Mouse (Mus musculus) bone marrow, adult 2 months (tissue): ENCODE measurements around the gene Bmp2k. TPM values are rescaled to one million over a fixed set of nuclear protein-coding genes. Genes with fewer than 3 reads are reported as not detected.
"Not testable (repeated sequence)": the region's sequence is repeated elsewhere in the genome, so short reads cannot be mapped to it uniquely, and the experiment has no call there.

Experiments used
- H3K27ac ChIP-seq: fragments of 200-500 bp; 2 replicates; pipeline ENCODE4 v1.5.1; 2012; ENCODE audit warnings: low read depth, mild to moderate bottlenecking, control low read depth, inconsistent platforms, low read length; ENCODE audit not compliant: control insufficient read depth, poor library complexity, insufficient read depth
- H3K4me1 ChIP-seq: fragments of 200-500 bp; 2 replicates; pipeline ENCODE4 v1.6.1; 2011; ENCODE audit warnings: low read length; ENCODE audit not compliant: control insufficient read depth, insufficient read depth
- H3K4me3 ChIP-seq: fragments of 200-500 bp; replicated peaks from 2 replicates; pipeline ENCODE3; 2011; ENCODE audit warnings: mild to moderate bottlenecking, low read depth, low read length, control low read depth; ENCODE audit not compliant: control insufficient read depth
- CTCF ChIP-seq: fragments of 200-500 bp; IDR thresholded peaks from 2 replicates; pipeline ENCODE4 v1.5.1; 2011; ENCODE audit warnings: low read length, control low read depth; ENCODE audit not compliant: control insufficient read depth, insufficient read depth
- POLR2A ChIP-seq: fragments of 200-500 bp; IDR thresholded peaks from 2 replicates; pipeline ENCODE4 v1.6.1; 2011; ENCODE audit warnings: low read depth, mild to moderate bottlenecking, control low read depth, low read length, borderline replicate concordance; ENCODE audit not compliant: control insufficient read depth
- WGBS: fragments of 180-500 bp; shearing (Covaris S2); methylation state at CpG from one replicate; pipeline ENCODE4 v1.1.7; 2018; 5-methylcytosine and 5-hydroxymethylcytosine counted together
- polyA plus RNA-seq: library from polyadenylated mRNA; stranded (reverse); fragments of >200 nt; gene quantifications from 2 replicates; pipeline ENCODE4 v1.2.4, GENCODE M21; 2011; ENCODE audit warnings: low replicate concordance; ENCODE audit not compliant: missing spikeins, insufficient read depth, insufficient read length

The Bmp2k gene
- polyA plus RNA-seq, 1 experiment = 12.0 TPM

DNA sequence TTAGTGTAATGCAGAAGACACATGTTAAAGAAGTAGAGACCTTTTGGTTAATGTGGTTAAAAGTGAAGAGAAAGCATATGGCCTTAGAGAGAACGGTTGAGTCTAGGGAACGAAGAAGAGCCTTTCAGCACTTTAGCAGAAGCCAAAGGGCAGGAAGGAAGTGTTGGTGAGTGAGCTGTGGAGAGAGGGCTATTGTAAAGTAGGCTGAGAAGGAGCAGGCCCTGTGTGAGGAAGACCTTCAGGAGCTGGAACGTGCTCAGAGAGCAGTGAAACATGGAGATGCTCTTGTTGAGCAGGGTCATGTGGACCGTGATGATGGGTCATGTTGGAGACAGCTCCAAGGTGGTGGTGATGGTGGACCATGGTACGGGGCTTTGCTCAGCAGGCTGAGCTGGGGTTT lies 4.8 kb downstream of the Bmp2k start:
- 39% methylated on average over 5 of the region's 5 CpGs for WGBS
- TF ChIP-seq POLR2A (no peak), CTCF (no peak)
- H3K4me3 ChIP-seq = peak overlapping the region; percentile 1
- no peak overlapping the region for H3K27ac ChIP-seq
- peaks cover 9% of the 10 kb centered on the region for H3K4me1 ChIP-seq

DNA sequence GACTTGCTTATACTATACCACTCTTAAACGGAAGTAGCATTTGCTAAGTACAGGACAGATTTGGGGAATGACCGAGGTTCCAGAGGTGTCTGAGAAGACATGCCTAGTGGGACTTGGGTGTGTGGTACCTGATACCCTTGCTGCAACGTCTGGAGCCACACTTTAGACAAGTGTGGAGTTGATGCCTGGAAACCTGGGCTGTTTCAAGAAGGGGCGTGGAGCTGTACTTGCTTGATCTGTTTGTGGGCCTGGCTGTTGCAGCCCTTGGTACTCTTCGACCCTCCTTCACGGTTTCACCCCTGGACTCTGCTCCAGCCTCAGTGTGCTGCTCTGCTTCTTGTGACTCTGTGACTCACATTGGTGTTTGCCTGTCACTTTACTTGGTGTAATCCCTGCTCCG lies 5.4 kb downstream of the Bmp2k start:
- 90% methylated on average over 7 of the region's 7 CpGs for WGBS
- TF ChIP-seq POLR2A (no peak), CTCF (no peak)
- H3K4me1 ChIP-seq = peaks cover 11% of the 10 kb centered on the region
- H3K27ac ChIP-seq = no peak overlapping the region
- H3K4me3 ChIP-seq = no peak overlapping the region

DNA sequence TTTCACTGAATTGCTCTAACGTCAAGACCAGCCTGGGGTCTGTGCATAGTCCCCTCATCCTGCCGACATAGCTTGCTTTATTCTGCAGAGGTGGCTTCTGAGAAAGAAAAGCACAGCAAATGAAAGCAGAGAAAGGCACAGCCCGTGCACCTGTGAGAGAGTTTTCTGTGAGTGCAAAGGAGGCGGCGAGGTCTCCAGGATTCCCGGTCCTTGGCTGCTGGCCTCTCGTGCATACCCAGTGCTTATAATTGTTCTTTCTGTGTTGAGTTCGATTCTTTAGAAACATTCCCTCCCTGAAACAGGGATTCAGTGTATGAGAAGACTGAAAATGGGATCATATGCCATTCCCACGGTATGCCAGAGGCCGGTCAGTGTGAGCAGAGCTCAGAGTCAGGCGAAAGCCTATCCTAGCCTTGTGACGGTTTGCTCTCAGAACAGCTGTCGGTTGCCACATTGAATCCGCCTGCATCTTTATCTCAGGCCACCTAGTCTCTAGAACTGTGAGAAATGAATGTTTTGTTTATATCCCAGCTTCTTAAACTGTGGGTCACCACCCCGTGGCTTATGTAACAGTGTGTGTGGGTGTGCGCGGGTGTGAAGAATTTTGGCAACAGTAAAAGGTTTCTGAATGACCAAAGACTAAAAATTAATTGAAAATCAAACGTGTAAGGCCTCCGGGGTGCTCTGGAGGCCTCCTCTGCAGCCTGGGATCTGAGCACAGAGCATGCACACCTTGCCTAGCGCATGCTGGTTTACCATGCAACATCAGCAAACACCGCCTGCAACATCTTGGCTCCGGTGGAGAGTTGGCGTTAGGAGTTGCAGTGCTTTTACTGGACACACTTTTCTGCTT lies 6.9 kb downstream of the Bmp2k start:
- no peak overlapping the region; the same call in 1 of the 2 replicates for H3K27ac ChIP-seq
- 76% methylated on average over 23 of the region's 23 CpGs for WGBS
- peaks cover 12% of the 10 kb centered on the region for H3K4me1 ChIP-seq

DNA sequence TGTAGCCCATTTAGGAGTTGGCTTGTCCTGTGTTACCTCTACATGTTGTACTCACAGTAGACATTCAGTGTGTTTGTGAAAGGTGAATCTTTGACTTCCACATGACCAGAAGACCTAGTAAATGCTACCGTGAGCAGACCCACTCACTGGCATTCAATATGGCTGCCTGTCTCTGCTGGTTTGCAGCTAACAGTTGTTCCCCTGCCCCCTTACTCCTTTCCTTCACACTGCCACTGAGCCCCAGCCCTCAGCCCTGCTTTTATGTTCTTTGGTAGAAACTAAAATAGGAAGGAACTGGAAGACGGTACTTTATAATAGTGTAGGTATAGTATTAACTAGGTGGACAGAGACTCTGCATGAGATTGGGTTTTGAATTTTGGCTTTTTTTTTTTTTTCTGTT lies 8.4 kb downstream of the Bmp2k start:
- no peak for TF ChIP-seq CTCF
- H3K4me3 ChIP-seq = no peak overlapping the region
- 69% methylated on average over 2 of the region's 2 CpGs for WGBS
- H3K4me1 ChIP-seq = peaks cover 10% of the 10 kb centered on the region
- no peak overlapping the region for H3K27ac ChIP-seq

More for the DNA sequence above, 6.9 kb downstream of the Bmp2k start:
- TF ChIP-seq CTCF = no peak
- TF ChIP-seq POLR2A = no peak
- H3K4me3 ChIP-seq = no peak overlapping the region

DNA sequence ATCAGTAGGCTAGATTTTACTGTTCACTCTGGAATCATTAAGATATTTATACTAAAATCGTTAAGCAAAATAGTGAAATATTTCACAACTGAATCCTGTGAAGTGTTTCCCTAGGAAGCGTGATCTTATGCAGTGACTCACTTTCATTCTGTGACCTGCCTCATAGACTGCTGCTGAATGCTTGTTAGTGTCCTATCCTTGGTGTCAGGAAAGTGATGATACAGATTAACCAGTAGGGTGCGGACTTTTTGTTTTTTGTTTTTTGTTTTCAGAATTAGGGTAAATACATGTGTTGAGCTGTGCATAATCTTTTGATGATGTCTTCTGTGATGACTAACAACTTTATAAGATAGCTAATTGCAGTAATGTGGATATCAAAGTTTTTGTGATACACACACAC lies 9.4 kb downstream of the Bmp2k start:
- Histone ChIP-seq H3K27ac (no peak overlapping the region), H3K4me3 (no peak overlapping the region), H3K4me1 (peaks cover 9% of the 10 kb centered on the region)
- TF ChIP-seq POLR2A = no peak
- no peak for TF ChIP-seq CTCF
- 57% methylated on average over 3 of the region's 3 CpGs for WGBS

DNA sequence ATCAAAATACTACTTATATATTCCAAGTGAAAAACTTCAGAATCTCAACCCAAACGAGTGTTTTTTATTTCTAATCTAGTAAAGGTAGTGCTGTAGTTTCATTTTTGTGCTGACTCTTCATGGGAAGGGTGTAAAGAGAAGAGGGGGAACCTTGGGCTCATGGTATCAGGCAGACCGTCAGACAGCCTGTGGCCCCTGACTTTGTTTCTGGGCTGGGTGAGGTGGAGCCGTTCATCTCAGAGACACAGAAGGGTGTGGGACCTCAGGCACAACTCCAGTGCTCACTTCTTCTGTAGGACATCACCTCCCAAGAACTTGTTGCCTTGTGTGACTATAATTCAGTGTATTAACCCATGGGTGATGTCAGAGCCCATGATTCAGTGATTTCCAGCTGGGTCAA lies 10.0 kb downstream of the Bmp2k start:
- H3K4me3 ChIP-seq = no peak overlapping the region
- peaks cover 6% of the 10 kb centered on the region for H3K4me1 ChIP-seq
- no peak overlapping the region for H3K27ac ChIP-seq
- TF ChIP-seq POLR2A = no peak
- TF ChIP-seq CTCF = no peak
- 51% methylated on average over 3 of the region's 3 CpGs for WGBS

DNA sequence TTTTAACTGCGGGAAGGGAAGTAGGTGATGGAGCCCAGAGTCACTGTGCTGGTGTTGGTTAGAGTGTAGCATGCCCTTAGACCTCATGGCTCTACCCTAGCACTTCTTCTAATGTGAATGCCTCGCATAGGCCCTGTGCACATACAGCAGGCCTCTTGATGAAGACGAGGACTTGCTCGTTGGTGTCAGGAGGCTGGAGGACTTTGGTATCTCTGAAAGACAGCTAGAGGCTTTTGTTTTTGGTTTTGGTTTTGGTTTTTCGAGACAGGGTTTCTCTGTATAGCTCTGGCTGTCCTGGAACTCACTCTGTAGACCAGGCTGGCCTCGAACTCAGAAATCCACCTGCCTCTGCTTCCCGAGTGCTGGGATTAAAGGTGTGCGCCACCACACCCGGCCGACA lies 11.7 kb downstream of the Bmp2k start:
- H3K27ac ChIP-seq, H3K4me1 ChIP-seq: not testable (repeated sequence)
- 58% methylated on average over 10 of the region's 10 CpGs for WGBS

DNA sequence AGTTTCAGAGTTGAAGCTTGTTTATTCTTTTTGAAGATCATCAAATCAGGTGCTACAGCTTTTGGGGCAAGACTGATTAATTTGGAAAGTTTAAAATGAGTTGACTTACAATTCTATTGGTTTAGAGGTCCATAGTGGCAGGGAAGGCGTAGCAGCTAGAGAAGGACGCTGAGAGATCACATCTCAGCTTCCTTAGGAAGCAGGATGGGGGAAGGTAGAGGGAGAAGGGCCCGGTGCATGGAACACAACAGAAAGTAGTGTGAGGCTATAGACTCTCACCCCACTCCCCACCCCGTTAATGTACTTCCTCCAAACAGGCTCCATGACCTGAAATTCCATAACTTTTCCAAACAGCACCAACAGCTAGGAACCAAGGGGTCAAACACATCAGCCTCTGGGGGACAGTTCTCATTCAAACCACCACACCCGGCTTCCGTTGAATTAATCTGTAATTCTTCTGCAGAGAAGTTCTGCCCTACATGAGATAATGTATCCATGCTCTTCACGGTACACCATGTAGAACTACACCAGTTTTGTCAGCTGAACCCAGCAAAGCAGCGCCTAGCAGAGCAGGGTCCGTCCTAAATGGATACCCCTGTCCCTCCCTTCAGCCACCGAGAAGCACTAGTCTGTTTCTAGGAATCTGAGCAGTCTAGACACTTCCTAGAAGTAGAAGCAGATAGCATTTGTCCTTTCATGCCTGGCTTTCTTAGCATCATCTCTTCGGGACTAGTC lies 12.3 kb downstream of the Bmp2k start:
- TF ChIP-seq POLR2A = no peak
- no peak for TF ChIP-seq CTCF
- peak overlapping the region; percentile 19; the same call in 1 of the 2 replicates for H3K27ac ChIP-seq
- peaks cover 6% of the 10 kb centered on the region for H3K4me1 ChIP-seq
- WGBS = 65% methylated on average over 11 of the region's 11 CpGs
- H3K4me3 ChIP-seq = no peak overlapping the region

More for the DNA sequence above, 11.7 kb downstream of the Bmp2k start:
- H3K4me3 ChIP-seq = not testable (repeated sequence)
